Mouse (Mus musculus) CH12.LX (cell line): ENCODE data around the gene 2510002D24Rik. TPM values are rescaled to one million over a fixed set of nuclear protein-coding genes. Genes with fewer than 3 reads are reported as not detected.
A peak's percentile ranks its signal among the peaks of the same experiment; 100 is the strongest.
"Not testable (repeated sequence)": the region's sequence is repeated elsewhere in the genome, so short reads cannot be mapped to it uniquely, and the experiment has no call there.

Source experiments
- DNase-seq: peaks from one replicate; pipeline ENCODE4 v3.0.0-alpha.2; 2013; ENCODE audit errors: extremely low read depth
- H3K27ac ChIP-seq: 2 replicates; pipeline ENCODE4 v1.5.1; 2012; ENCODE audit warnings: low read depth, mild to moderate bottlenecking, control low read depth, moderate library complexity; ENCODE audit not compliant: insufficient read depth
- H3K27me3 ChIP-seq: replicated peaks from 2 replicates; pipeline ENCODE3; 2012; ENCODE audit warnings: inconsistent platforms
- H3K36me3 ChIP-seq, 2 experiments: replicated peaks in 1 of 2; 2 replicates each; pipeline versions ENCODE3 to v1.6.1; 2012; ENCODE audit warnings: inconsistent platforms in 1 of 2, low read length in 1 of 2, mild to moderate bottlenecking in 1 of 2, mixed read lengths in 1 of 2, moderate library complexity in 1 of 2; ENCODE audit not compliant: control insufficient read depth in 1 of 2, insufficient read depth in 1 of 2
- H3K4me1 ChIP-seq, 2 experiments: 2 replicates each; pipeline ENCODE4 v1.6.1; 2012; ENCODE audit warnings: inconsistent platforms in 1 of 2, moderate library complexity in 1 of 2; ENCODE audit not compliant: insufficient read depth in 2 of 2, control insufficient read depth in 1 of 2
- H3K4me2 ChIP-seq: 2 replicates; pipeline ENCODE4 v1.6.1; 2012; ENCODE audit warnings: low read depth, mild to moderate bottlenecking, control low read depth; ENCODE audit not compliant: poor library complexity, insufficient read depth, severe bottlenecking
- H3K4me3 ChIP-seq, 3 experiments: fragments of 150-350 bp in 1 of 3; sonication (generic) in 1 of 3; replicated peaks in 1 of 3; 2 replicates each; pipeline versions ENCODE3 to v1.5.1; 2011 to 2012; ENCODE audit warnings: low read depth in 2 of 3, low read length in 2 of 3, mild to moderate bottlenecking in 2 of 3, moderate library complexity in 2 of 3, control low read depth in 1 of 3, improper control_type of control experiment in 1 of 3, inconsistent platforms in 1 of 3, mixed read lengths in 1 of 3; ENCODE audit not compliant: poor library complexity in 1 of 3
- H3K79me2 ChIP-seq: replicated peaks from 2 replicates; pipeline ENCODE4 v1.6.1; 2012; ENCODE audit warnings: mild to moderate bottlenecking, moderate library complexity; ENCODE audit not compliant: control insufficient read depth, poor library complexity, insufficient read depth, severe bottlenecking; ENCODE audit errors: extremely low read depth
- H3K9ac ChIP-seq: 2 replicates; pipeline ENCODE4 v1.6.1; 2012; ENCODE audit warnings: low read depth, mild to moderate bottlenecking, control low read depth, moderate library complexity; ENCODE audit not compliant: insufficient read depth
- H3K9me3 ChIP-seq: replicated peaks from 2 replicates; pipeline ENCODE3; 2012; ENCODE audit warnings: low read length, inconsistent platforms, mixed read lengths
- BHLHE40 ChIP-seq: IDR thresholded peaks from 2 replicates; pipeline ENCODE4 v1.6.1; 2011; ENCODE audit warnings: mild to moderate bottlenecking, low read depth, low read length, improper control_type of control experiment
- CTCF ChIP-seq, 2 experiments: IDR thresholded peaks in 1 of 2; conservative IDR thresholded peaks in 1 of 2; 2 replicates each; pipeline ENCODE4 v1.5.1; 2011 to 2012; ENCODE audit warnings: low read depth in 2 of 2, low read length in 2 of 2, improper control_type of control experiment in 1 of 2, inconsistent platforms in 1 of 2, mild to moderate bottlenecking in 1 of 2, moderate library complexity in 1 of 2
- EP300 ChIP-seq: IDR thresholded peaks from 2 replicates; pipeline ENCODE4 v1.6.1; 2011; ENCODE audit warnings: low read length, improper control_type of control experiment
- MYC ChIP-seq: IDR thresholded peaks from 2 replicates; pipeline ENCODE4 v1.6.1; 2011; ENCODE audit warnings: low read depth, mild to moderate bottlenecking, improper control_type of control experiment, low read length
- PAX5 ChIP-seq: IDR thresholded peaks from 2 replicates; pipeline ENCODE4 v1.6.1; 2012; ENCODE audit warnings: low read length, inconsistent platforms, mixed read lengths
- UBTF ChIP-seq: IDR thresholded peaks from 2 replicates; pipeline ENCODE4 v1.6.1; 2012; ENCODE audit warnings: low read depth, mild to moderate bottlenecking, inconsistent platforms, low read length, improper control_type of control experiment, moderate library complexity
- dilution Hi-C: fragments of 300-500 bp; cut with MboI; formaldehyde crosslinking; loops from 2 replicates; pipeline ENCODE4 v1.14.3; 2020; ENCODE audit warnings: low sequenced_read_pairs; ENCODE audit not compliant: extremely low pct_unique_long_range_greater_than_20kb, extremely low pct_ligation_motif_present
- in situ Hi-C: fragments of 300-500 bp; cut with MboI; formaldehyde crosslinking; loops from 3 replicates; pipeline ENCODE4 v1.14.3; 2019; ENCODE audit warnings: low sequenced_read_pairs, low pct_ligation_motif_present, low pct_unique_long_range_greater_than_20kb, mixed read lengths
- polyA plus RNA-seq: library from polyadenylated mRNA; unstranded; fragments of >175 nt; gene quantifications from 2 replicates; pipeline ENCODE4 v1.2.1, GENCODE M21; 2012; ENCODE audit warnings: low read depth; ENCODE audit not compliant: insufficient read length
- total RNA-seq, 2 experiments: library from RNA; depleted of rRNA; stranded (reverse); fragments of 300-350 nt in 1 of 2; fragments of >200 nt in 1 of 2; gene quantifications; 2 replicates each; pipeline ENCODE4 v1.2.3; 2012 to 2014

The 2510002D24Rik gene
- total and polyA plus RNA-seq, 3 experiments: 66.2 to 84.9 (median 78.0) TPM

GRCm38 (mm10) chr16:18860186-18860585 lies 23.8 kb downstream of the 2510002D24Rik start:
- no peak for DNase-seq
- Histone ChIP-seq H3K4me2 (no peak overlapping the region), H3K27ac (no peak overlapping the region), H3K36me3 (no peaks in the 10 kb centered on the region), H3K4me1 (no peaks in the 10 kb centered on the region), H3K4me3 (no peak overlapping the region), H3K27me3 (no peaks in the 10 kb centered on the region), H3K79me2 (no peaks in the 10 kb centered on the region), H3K9me3 (peaks cover 7% of the 10 kb centered on the region), H3K9ac (no peak overlapping the region)
- dilution Hi-C loops (no loop called here), in situ Hi-C loops (no loop called here)
- no peak for TF ChIP-seq MYC
- no peak for TF ChIP-seq BHLHE40

GRCm38 (mm10) chr16:18870495-18870894 lies 34.1 kb downstream of the 2510002D24Rik start:
- not testable (repeated sequence) for H3K4me2 ChIP-seq
- in situ Hi-C loops: loop anchor here (10.0 kb wide), 1 partner anchor 214 kb away; no protein-coding TSS in a partner anchor
- peaks cover 28 to 46% of the 10 kb centered on the region in 2 experiments for H3K36me3 ChIP-seq

GRCm38 (mm10) chr16:18876091-18876441 lies 39.7 kb downstream of the 2510002D24Rik start:
- peak overlapping the region; percentile 73 to 91 (median 75) for H3K4me3 ChIP-seq
- no peak for DNase-seq
- in situ Hi-C loops (loop anchor here (10.0 kb wide), 1 partner anchor 209 kb away; no protein-coding TSS in a partner anchor), dilution Hi-C loops (no loop called here)
- H3K27me3 ChIP-seq: no peaks in the 10 kb centered on the region
- peaks cover 2 to 42% of the 10 kb centered on the region in 2 experiments; a peak in 3 of 4 replicates for H3K4me1 ChIP-seq
- peaks cover 52% of the 10 kb centered on the region for H3K79me2 ChIP-seq
- peak overlapping the region; percentile 23; the same call in 1 of the 2 replicates for H3K27ac ChIP-seq
- H3K36me3 ChIP-seq: peaks cover 32 to 62% of the 10 kb centered on the region in 2 experiments
- H3K9ac ChIP-seq: peak overlapping the region; percentile 68
- no peaks in the 10 kb centered on the region for H3K9me3 ChIP-seq
- H3K4me2 ChIP-seq: peak overlapping the region; percentile 91
- TF ChIP-seq BHLHE40 (no peak), UBTF (no peak), CTCF (conservative IDR thresholded peaks at IDR 0.05 in 1 of 2, IDR thresholded peaks at IDR 0.05 in 1 of 2; ENCODE audit: low read depth in 2 of 2, low read length in 2 of 2) (no peak), PAX5 (no peak), EP300 (no peak)

More at GRCm38 (mm10) chr16:18870495-18870894, 34.1 kb downstream of the 2510002D24Rik start:
- H3K79me2 ChIP-seq, H3K9ac ChIP-seq, H3K9me3 ChIP-seq, DNase-seq, H3K4me3 ChIP-seq, dilution Hi-C loops, H3K27ac ChIP-seq, H3K27me3 ChIP-seq: not testable (repeated sequence)
- peaks cover 0 to 20% of the 10 kb centered on the region in 2 experiments; a peak in 2 of 4 replicates for H3K4me1 ChIP-seq
